In genomic region chr8:47371539-47371938, GRCm38 (mm10) we compare ENCODE assay signal across 8 mouse cellular contexts.
A peak's percentile ranks its signal among the peaks of the same experiment; 100 is the strongest.
DNase-seq lines count a peak whose midpoint lies in the region; ATAC-seq lines count a peak whose summit lies in the region.

No protein-coding gene starts in this region.

- H3K9ac ChIP-seq in lung, embryonic 16.5 days (ENCODE audit: low read length), result no peak overlapping the region

- no peak overlapping the region for H3K4me3 ChIP-seq in lung, embryonic 16.5 days (ENCODE audit: low read length)

- H3K27ac ChIP-seq in lung, embryonic 16.5 days (ENCODE audit: low read length), result no peak overlapping the region

- no peaks in the 10 kb centered on the region for H3K27me3 ChIP-seq in lung, embryonic 16.5 days (ENCODE audit: control insufficient read depth, insufficient read depth, low read depth, low read length)

- no peak for DNase-seq in lung, postnatal 14 days
- DNase-seq in brain, adult 2 months (ENCODE audit: low read depth, low spot score), result peak; percentile 61
- peak; percentile 86 for DNase-seq in retina, embryonic 14.5 days (ENCODE audit: low spot score)
- no peak for DNase-seq in gastrocnemius, adult 8-10 months (ENCODE audit: low spot score in 2 of 2)
- DNase-seq in ovary, postnatal 10 days (ENCODE audit: low spot score), result no peak
- DNase-seq in kidney, adult 8-10 months, result no peak

- no peak overlapping the region for H3K4me2 ChIP-seq in lung, embryonic 16.5 days (ENCODE audit: low read depth, low read length)

- H3K4me1 ChIP-seq in lung, embryonic 16.5 days (replicated peaks; ENCODE audit: control insufficient read depth, insufficient read depth, low read length), result peaks cover 5% of the 10 kb centered on the region; the same call in 1 of the 2 replicates

- 53% methylated on average over 3 of the region's 3 CpGs for WGBS in lung, embryonic 16.5 days

- no peaks in the 10 kb centered on the region for H3K9me3 ChIP-seq in lung, embryonic 16.5 days (ENCODE audit: control insufficient read depth, low read length)

- 0 out of 2 replicates have a peak, but pooled peaks have one; percentile 44 for ATAC-seq in lung, embryonic 16.5 days (ENCODE audit: low read depth)
- ATAC-seq in granulocyte monocyte progenitor cell, adult 5-6 weeks (replicated peaks; ENCODE audit: poor library complexity, severe bottlenecking), result peak; percentile 49; the same call in 1 of the 2 replicates

- H3K36me3 ChIP-seq in lung, embryonic 16.5 days (ENCODE audit: control insufficient read depth, insufficient read depth, low read length), result no peaks in the 10 kb centered on the region

Comparison
In these comparisons a context has a peak if more than half of its experiments do, and no peak if none do; other contexts are left out.
1. DNase-seq: peak in brain, adult 2 months (single experiment) and retina, embryonic 14.5 days (single experiment); none in lung, postnatal 14 days (single experiment), gastrocnemius, adult 8-10 months (0 of 2), ovary, postnatal 10 days (single experiment) and kidney, adult 8-10 months (0 of 2).